Mouse (Mus musculus) adrenal gland, adult 18-20 months (tissue): ENCODE data around the gene Olfr547. TPM values are rescaled to one million over a fixed set of nuclear protein-coding genes. Genes with fewer than 3 reads are reported as not detected.

Experiments used
- DNase-seq, 2 experiments: peaks; one replicate each; pipeline ENCODE4 v3.0.0; 2021 to 2022; ENCODE audit warnings: low spot score in 2 of 2
- total RNA-seq, 2 experiments: library from RNA; stranded (reverse); gene quantifications; 1 replicate in 1 of 2; 2 replicates in 1 of 2; pipeline ENCODE4 v1.2.3; 2021

Gene Olfr547
- total RNA-seq, 2 experiments from 2014 or later = not detected

DNA sequence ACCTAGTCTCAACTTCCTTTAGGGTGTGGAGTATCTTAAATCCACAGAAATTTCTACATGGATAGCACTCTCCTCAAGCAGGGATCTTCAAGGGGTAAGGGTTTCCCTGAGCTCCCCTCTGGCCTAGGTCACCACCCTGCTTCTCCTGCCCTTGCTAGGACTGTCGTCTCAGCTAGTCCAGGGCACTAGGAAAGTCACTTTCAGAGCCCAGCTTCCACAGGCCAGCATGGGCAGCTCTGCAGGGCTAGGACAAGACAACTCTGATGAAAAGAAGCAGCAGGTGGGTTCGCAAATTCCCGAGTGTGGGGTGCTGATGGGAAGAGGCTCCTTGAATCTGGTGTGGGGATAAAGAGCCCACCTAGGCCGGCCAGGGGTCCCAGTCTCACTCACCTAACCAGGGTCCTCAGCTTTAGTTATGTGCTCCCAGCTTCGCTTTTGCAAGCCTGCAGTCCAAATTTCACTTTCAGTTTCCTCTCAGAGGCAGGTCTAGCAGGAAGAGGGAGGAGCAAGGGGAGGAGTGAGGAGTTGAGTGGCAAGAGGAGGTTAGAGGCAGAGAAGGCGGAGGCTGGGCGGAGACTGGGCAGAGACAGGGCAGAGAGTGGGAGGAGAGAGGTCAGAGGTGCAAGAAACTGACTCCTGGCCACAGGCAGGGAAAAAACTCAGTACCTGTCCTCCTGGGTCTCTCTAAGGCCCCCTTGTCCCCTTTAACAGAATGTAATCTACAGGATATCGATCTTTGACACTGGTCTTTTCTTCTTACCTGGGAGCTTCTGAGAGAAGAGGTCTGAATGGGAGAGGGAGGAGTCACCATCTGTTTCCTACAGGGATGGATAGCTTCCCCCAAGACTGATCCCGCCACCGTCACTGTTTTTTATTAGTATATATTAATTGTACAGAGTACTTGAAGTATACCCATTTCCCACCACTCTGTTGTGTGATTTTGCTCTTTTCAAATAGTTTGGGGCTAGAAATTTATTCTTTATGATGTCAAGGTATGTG is 30.7 kb downstream of the Olfr547 start, which contains the start of gene Trim21:
TSS of gene Trim21 (minus strand) at position 488 of the 999 bp plus-strand sequence.
- peak; percentile 80 to 86 for DNase-seq

GRCm38 (mm10) chr7:102566219-102566618 is 31.7 kb downstream of the Olfr547 start:
- DNase-seq = no peak

GRCm38 (mm10) chr7:102571142-102571541 is 36.6 kb downstream of the Olfr547 start, which contains the start of gene Olfr550:
Gene Olfr550, plus strand, starts transcription at chr7:102571442.
- DNase-seq = no peak

- DNase-seq = no peak
Measured at GRCm38 (mm10) chr7:102573174-102573830, 38.8 kb downstream of the Olfr547 start.

DNA sequence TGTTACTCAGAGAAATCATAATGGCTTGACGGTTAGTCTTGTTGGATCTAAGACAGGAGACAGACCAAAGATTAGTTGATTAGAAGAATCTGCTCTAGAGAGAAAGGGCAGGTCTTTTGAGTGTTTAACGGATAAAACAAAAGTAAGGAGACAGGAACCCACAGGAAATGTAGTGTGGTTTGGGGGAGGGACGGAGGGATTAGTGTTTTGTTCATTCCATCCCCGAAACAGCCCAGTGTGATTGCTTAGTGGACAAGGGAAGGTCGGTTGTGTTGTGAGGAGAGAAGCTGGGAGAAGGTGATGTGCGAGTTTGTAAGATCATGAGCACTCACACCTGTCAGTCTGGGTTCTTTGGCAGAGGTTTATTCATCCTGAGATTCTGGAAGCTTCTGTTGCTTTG is 41.4 kb downstream of the Olfr547 start:
- DNase-seq = no peak

Other genes starting within 250 kb of the Olfr547 start
- 10 to 100 TPM; 13.9 to 15.4 TPM for gene Rrm1, start 93.1 kb upstream of the Olfr547 start, total RNA-seq
- not detected for gene Olfr543, start 53.1 kb upstream of the Olfr547 start, total RNA-seq
- gene Olfr544, start 46.4 kb upstream of the Olfr547 start, total RNA-seq = not detected
- gene Olfr545, start 35.2 kb upstream of the Olfr547 start, total RNA-seq = not detected
- not detected for gene Olfr548-ps1, start 6.1 kb downstream of the Olfr547 start, total RNA-seq
- not detected for gene Olfr549, start 15.1 kb downstream of the Olfr547 start, total RNA-seq
- gene Trim21, start 30.7 kb downstream of the Olfr547 start, total RNA-seq = 10 to 100 TPM; 12.1 to 14.6 TPM
- gene Olfr550, start 36.7 kb downstream of the Olfr547 start, total RNA-seq = not detected
- not detected for gene Olfr551, start 57.1 kb downstream of the Olfr547 start, total RNA-seq
- under 1 TPM in 1 of 2 experiments, not detected in 1; 0.10 TPM for gene Olfr552, start 63.0 kb downstream of the Olfr547 start, total RNA-seq
- not detected for gene Olfr553, start 83.5 kb downstream of the Olfr547 start, total RNA-seq
- gene Olfr554, start 103.7 kb downstream of the Olfr547 start, total RNA-seq = not detected
- not detected for gene Olfr555, start 124.1 kb downstream of the Olfr547 start, total RNA-seq
- not detected for gene Olfr556, start 130.2 kb downstream of the Olfr547 start, total RNA-seq
- 1 to 10 TPM; 7.8 to 9.1 TPM for gene Trim68, start 152.6 kb downstream of the Olfr547 start, total RNA-seq
- not detected for gene Olfr557, start 161.2 kb downstream of the Olfr547 start, total RNA-seq
- under 1 TPM; 0.36 to 0.45 TPM for gene Olfr558, start 167.5 kb downstream of the Olfr547 start, total RNA-seq
- gene Olfr33, start 184.3 kb downstream of the Olfr547 start, total RNA-seq = not detected
- not detected for gene Olfr559, start 192.7 kb downstream of the Olfr547 start, total RNA-seq
- gene Olfr560, start 224.6 kb downstream of the Olfr547 start, total RNA-seq = not detected
- under 1 TPM in 1 of 2 experiments, not detected in 1; 0.22 TPM for gene Olfr78, start 224.7 kb downstream of the Olfr547 start, total RNA-seq
- gene Olfr561, start 236.5 kb downstream of the Olfr547 start, total RNA-seq = not detected